Mouse (Mus musculus): Measurements from ENCODE around the gene Sugp2. TPM values are rescaled to one million over a fixed set of nuclear protein-coding genes. Genes with fewer than 3 reads are reported as not detected.

The Sugp2 gene
- polyA plus RNA-seq, 1 experiment from 2014 or later, result 26.2 TPM

DNA sequence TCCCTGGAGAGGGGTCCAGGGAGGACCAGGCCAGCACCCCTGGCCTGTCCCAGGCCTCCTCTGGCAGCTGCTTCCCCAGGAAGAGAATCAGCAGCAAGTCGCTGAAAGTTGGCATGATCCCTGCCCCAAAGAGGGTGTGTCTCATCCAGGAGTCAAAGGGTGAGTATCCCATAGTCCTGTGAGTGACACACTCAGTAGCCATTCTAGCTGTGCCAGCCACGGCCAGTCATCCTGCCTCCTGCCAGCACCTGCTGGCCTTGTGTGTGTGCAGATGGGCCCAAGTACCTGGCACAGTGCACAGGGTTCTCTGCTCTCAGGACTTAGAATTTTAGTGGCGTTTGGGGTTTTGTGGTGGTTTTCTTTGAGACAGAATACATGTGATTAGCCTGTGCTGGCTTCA lies 23.4 kb downstream of the Sugp2 start:
- no peak overlapping the region for H3K27ac ChIP-seq (ENCODE audit: low read depth, low read length)
- no peak for ATAC-seq (replicated peaks; ENCODE audit: insufficient number of reproducible peaks, low FRiP score, low TSS enrichment)
- H3K4me3 ChIP-seq (ENCODE audit: low read depth, low read length), result no peak overlapping the region
- 81% methylated on average over 3 of the region's 3 CpGs for WGBS (ENCODE audit: insufficient replicate concordance)
- no peaks in the 10 kb centered on the region for H3K27me3 ChIP-seq (ENCODE audit: control insufficient read depth, insufficient read depth, low read length)
- peaks cover 61% of the 10 kb centered on the region for H3K36me3 ChIP-seq (ENCODE audit: control insufficient read depth, insufficient read depth, low read length)
- no peak overlapping the region for H3K9ac ChIP-seq (ENCODE audit: low read depth, low read length)
- H3K4me1 ChIP-seq (ENCODE audit: control insufficient read depth, insufficient read depth, low read length), result no peaks in the 10 kb centered on the region
- no peaks in the 10 kb centered on the region for H3K9me3 ChIP-seq (replicated peaks; ENCODE audit: control insufficient read depth, low read length)
- H3K4me2 ChIP-seq, result no peak overlapping the region

DNA sequence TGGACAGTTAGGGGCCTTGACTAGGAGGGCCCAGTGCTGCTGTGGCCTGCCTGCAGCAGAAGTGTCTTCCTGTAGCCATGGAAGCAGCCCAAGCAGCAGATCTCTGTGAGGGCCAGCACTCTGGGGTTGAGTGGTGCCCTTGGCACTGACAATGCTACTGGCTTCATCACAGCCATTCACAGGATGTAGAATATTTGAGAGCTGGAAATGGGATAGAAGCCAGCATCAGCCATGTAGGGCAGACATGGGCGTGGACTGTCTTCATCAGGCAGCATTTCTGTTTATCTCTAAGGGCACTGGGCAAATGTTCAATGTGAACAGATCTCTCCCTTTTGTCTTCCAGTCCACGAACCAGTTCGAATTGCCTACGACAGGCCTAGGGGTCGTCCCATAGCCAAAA lies 24.6 kb downstream of the Sugp2 start:
- ATAC-seq (replicated peaks; ENCODE audit: insufficient number of reproducible peaks, low FRiP score, low TSS enrichment), result no peak
- Histone ChIP-seq H3K4me3 (ENCODE audit: low read depth, low read length) (no peak overlapping the region), H3K27me3 (ENCODE audit: control insufficient read depth, insufficient read depth, low read length) (no peaks in the 10 kb centered on the region), H3K9me3 (replicated peaks; ENCODE audit: control insufficient read depth, low read length) (no peaks in the 10 kb centered on the region), H3K36me3 (ENCODE audit: control insufficient read depth, insufficient read depth, low read length) (peaks cover 59% of the 10 kb centered on the region), H3K4me2 (no peak overlapping the region), H3K4me1 (ENCODE audit: control insufficient read depth, insufficient read depth, low read length) (no peaks in the 10 kb centered on the region), H3K9ac (ENCODE audit: low read depth, low read length) (no peak overlapping the region), H3K27ac (ENCODE audit: low read depth, low read length) (no peak overlapping the region)
- 83% methylated on average over 5 of the region's 5 CpGs for WGBS (ENCODE audit: insufficient replicate concordance)

DNA sequence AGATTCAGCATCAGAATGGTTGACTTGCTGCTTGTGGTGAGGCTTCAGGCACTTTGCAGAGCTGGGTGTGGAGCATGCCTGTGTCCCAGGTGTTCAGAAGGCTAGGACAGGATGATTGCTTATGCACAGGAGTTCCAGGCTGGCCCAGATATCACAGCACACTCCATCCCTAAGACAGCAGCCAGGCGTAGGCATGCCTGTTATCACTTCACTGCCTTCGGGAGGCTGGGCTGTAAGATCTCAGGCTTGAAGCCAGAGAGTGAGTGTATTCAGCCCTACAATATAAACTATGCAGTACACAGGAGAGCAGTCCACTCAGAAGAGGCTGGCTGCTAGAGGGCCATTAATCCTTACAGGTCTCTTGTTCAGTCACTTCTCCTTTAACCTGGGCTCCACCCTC lies 25.0 kb downstream of the Sugp2 start:
- no peak for ATAC-seq (replicated peaks; ENCODE audit: insufficient number of reproducible peaks, low FRiP score, low TSS enrichment)
- Histone ChIP-seq H3K9ac (ENCODE audit: low read depth, low read length) (no peak overlapping the region), H3K27me3 (ENCODE audit: control insufficient read depth, insufficient read depth, low read length) (no peaks in the 10 kb centered on the region), H3K4me2 (no peak overlapping the region), H3K27ac (ENCODE audit: low read depth, low read length) (no peak overlapping the region), H3K4me3 (ENCODE audit: low read depth, low read length) (no peak overlapping the region), H3K4me1 (ENCODE audit: control insufficient read depth, insufficient read depth, low read length) (no peaks in the 10 kb centered on the region), H3K9me3 (replicated peaks; ENCODE audit: control insufficient read depth, low read length) (no peaks in the 10 kb centered on the region), H3K36me3 (ENCODE audit: control insufficient read depth, insufficient read depth, low read length) (peaks cover 59% of the 10 kb centered on the region)
- WGBS (ENCODE audit: insufficient replicate concordance), result 37% methylated on average over 2 of the region's 2 CpGs

DNA sequence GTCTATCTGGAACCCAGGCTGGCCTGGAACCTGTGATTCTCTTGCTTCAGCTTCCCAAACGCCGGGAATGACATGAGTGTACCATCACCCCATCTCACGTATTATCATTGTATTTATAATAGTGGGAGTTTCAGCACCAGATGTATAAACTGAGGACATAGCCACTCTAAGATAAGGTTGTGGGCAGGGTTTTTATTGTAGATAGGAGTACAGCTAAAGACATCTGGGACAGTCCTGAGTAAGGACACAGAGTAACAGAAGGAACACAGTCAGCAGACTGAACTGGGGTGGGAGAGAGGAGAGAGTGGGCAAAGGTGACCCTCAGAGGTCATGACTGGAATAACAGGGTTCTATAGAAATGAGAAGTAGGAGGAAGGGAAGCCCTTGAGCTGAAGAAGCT lies 33.6 kb downstream of the Sugp2 start:
- 75% methylated on average over 3 of the region's 3 CpGs for WGBS (ENCODE audit: insufficient replicate concordance)
- H3K9ac ChIP-seq (ENCODE audit: low read depth, low read length), result no peak overlapping the region
- H3K9me3 ChIP-seq (replicated peaks; ENCODE audit: control insufficient read depth, low read length), result no peaks in the 10 kb centered on the region
- H3K4me1 ChIP-seq (ENCODE audit: control insufficient read depth, insufficient read depth, low read length), result 0 out of 2 replicates have a peak, but pooled peaks cover 2% of the 10 kb centered on the region
- peaks cover 22% of the 10 kb centered on the region for H3K36me3 ChIP-seq (ENCODE audit: control insufficient read depth, insufficient read depth, low read length)
- H3K27me3 ChIP-seq (ENCODE audit: control insufficient read depth, insufficient read depth, low read length), result no peaks in the 10 kb centered on the region
- H3K4me3 ChIP-seq (ENCODE audit: low read depth, low read length), result no peak overlapping the region
- H3K27ac ChIP-seq (ENCODE audit: low read depth, low read length), result no peak overlapping the region
- H3K4me2 ChIP-seq, result no peak overlapping the region
- ATAC-seq (replicated peaks; ENCODE audit: insufficient number of reproducible peaks, low FRiP score, low TSS enrichment), result no peak

DNA sequence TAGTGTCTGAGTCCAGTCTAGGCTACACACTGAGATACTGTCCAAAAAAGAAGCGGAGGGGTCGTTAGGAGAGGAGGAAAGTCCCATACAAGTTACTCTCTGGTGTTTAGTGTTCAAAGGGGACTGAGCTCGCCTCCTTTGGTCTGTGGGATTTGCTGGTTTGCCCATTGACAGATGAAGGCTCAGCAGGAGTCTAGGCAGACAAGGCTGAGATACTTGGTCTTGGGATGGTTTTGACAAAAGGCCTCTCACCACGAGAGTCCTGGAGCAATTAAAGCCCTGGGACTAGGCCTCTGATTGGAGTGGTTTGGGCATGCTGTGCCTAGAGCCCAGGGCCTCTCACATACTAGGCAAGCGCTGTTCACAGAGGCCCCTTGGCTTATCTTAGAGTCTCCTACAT lies 34.3 kb downstream of the Sugp2 start:
- Histone ChIP-seq H3K36me3 (ENCODE audit: control insufficient read depth, insufficient read depth, low read length) (peaks cover 16% of the 10 kb centered on the region), H3K9me3 (replicated peaks; ENCODE audit: control insufficient read depth, low read length) (no peaks in the 10 kb centered on the region), H3K27me3 (ENCODE audit: control insufficient read depth, insufficient read depth, low read length) (no peaks in the 10 kb centered on the region), H3K4me2 (no peak overlapping the region), H3K4me1 (ENCODE audit: control insufficient read depth, insufficient read depth, low read length) (peaks cover 2% of the 10 kb centered on the region; the same call in 1 of the 2 replicates), H3K27ac (ENCODE audit: low read depth, low read length) (no peak overlapping the region), H3K9ac (ENCODE audit: low read depth, low read length) (no peak overlapping the region), H3K4me3 (ENCODE audit: low read depth, low read length) (no peak overlapping the region)
- ATAC-seq (replicated peaks; ENCODE audit: insufficient number of reproducible peaks, low FRiP score, low TSS enrichment), result no peak
- 51% methylated on average over 5 of the region's 5 CpGs for WGBS (ENCODE audit: insufficient replicate concordance)

DNA sequence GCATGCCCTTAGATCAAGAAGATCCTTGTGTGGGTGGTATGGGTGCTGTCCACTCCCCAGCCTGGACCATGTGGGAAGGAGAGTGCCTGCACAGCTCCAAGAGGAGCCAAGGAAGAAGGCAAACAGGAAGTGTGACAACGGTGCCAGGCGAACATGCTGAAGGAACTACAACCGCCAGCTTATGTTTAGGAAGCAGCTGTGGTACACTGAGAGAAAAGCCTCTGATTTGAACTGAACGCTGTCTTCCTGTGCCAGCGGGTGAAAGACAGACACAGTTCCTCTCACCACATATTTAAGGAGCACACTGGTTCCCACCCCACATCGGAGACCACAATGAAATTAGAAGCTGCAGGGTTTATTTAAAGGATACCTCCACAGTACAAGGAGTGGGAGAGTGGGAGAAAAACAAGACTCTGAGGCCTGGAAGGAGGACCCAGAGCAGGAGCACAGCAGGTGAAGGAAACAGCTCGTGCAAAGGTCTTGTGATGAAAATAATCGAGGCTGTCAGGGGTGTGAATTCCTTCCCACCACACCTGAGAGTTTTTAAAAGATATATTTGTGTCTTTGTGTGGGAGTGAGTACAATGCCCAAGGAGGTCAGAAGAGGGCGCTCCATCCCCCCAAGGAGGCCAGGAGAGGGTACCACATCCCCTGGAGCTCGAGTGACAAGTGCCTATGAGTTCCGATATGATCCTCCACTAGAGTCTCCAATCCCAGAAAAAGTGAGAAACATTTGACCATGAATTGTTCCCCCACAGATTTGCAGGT lies 35.0 kb downstream of the Sugp2 start:
- 44% methylated on average over 11 of the region's 11 CpGs for WGBS (ENCODE audit: insufficient replicate concordance)
- Histone ChIP-seq H3K27ac (ENCODE audit: low read depth, low read length) (peak overlapping the region; percentile 46), H3K4me2 (no peak overlapping the region), H3K4me3 (ENCODE audit: low read depth, low read length) (no peak overlapping the region), H3K9me3 (replicated peaks; ENCODE audit: control insufficient read depth, low read length) (no peaks in the 10 kb centered on the region), H3K27me3 (ENCODE audit: control insufficient read depth, insufficient read depth, low read length) (no peaks in the 10 kb centered on the region), H3K36me3 (ENCODE audit: control insufficient read depth, insufficient read depth, low read length) (peaks cover 11% of the 10 kb centered on the region), H3K9ac (ENCODE audit: low read depth, low read length) (no peak overlapping the region), H3K4me1 (ENCODE audit: control insufficient read depth, insufficient read depth, low read length) (peaks cover 2% of the 10 kb centered on the region; the same call in 1 of the 2 replicates)
- ATAC-seq (replicated peaks; ENCODE audit: insufficient number of reproducible peaks, low FRiP score, low TSS enrichment), result no peak

DNA sequence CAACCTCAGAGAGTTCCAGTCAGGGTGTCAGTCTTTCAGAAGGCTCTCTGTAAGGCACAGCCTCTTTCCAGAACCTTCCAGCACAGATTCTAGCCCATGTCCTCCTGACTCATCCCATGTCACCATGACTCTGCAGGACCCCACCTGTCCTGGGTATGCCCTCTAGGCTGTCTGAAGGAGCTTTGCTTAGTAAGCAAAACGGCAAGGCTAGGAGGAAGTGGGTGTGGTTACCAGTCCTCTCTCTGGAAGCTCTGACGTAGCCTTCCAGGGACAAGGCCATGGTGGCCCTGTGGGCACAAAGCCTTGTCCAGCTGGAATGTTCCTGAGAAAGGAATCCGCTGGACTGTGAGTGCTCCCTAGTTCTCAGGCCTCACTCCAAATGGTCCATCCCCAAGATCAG lies 38.9 kb downstream of the Sugp2 start:
- H3K36me3 ChIP-seq (ENCODE audit: control insufficient read depth, insufficient read depth, low read length), result no peaks in the 10 kb centered on the region
- H3K4me3 ChIP-seq (ENCODE audit: low read depth, low read length), result no peak overlapping the region
- H3K9me3 ChIP-seq (replicated peaks; ENCODE audit: control insufficient read depth, low read length), result no peaks in the 10 kb centered on the region
- H3K4me1 ChIP-seq (ENCODE audit: control insufficient read depth, insufficient read depth, low read length), result peaks cover 4% of the 10 kb centered on the region; the same call in 1 of the 2 replicates
- H3K27ac ChIP-seq (ENCODE audit: low read depth, low read length), result no peak overlapping the region
- ATAC-seq (replicated peaks; ENCODE audit: insufficient number of reproducible peaks, low FRiP score, low TSS enrichment), result 0 out of 2 replicates have a peak, but pooled peaks have one; percentile 20
- 54% methylated on average over 3 of the region's 3 CpGs for WGBS (ENCODE audit: insufficient replicate concordance)
- no peaks in the 10 kb centered on the region for H3K27me3 ChIP-seq (ENCODE audit: control insufficient read depth, insufficient read depth, low read length)
- H3K9ac ChIP-seq (ENCODE audit: low read depth, low read length), result no peak overlapping the region; the same call in 1 of the 2 replicates
- no peak overlapping the region for H3K4me2 ChIP-seq

DNA sequence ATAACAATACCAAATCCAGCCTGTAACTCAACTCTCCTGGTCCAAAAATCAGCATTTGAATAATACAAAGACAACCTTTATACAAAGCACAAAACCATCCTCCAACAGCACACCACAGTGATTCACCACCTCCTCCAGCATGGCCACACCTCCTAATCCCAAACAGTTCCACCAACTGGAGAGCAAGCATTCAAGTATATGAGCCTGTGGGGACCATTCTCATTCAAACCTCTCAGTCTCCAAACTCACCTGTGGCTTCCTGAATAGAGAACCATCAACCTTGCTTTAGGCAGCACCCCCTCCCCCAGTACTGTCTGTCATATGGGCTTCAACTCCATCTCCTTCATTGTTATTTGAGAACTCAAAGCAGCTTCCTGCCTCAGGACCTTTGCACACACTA lies 40.3 kb downstream of the Sugp2 start:
- Histone ChIP-seq H3K27me3 (ENCODE audit: control insufficient read depth, insufficient read depth, low read length) (no peaks in the 10 kb centered on the region), H3K9me3 (replicated peaks; ENCODE audit: control insufficient read depth, low read length) (no peaks in the 10 kb centered on the region), H3K4me1 (ENCODE audit: control insufficient read depth, insufficient read depth, low read length) (peaks cover 7% of the 10 kb centered on the region; the same call in 1 of the 2 replicates), H3K9ac (ENCODE audit: low read depth, low read length) (no peak overlapping the region), H3K4me3 (ENCODE audit: low read depth, low read length) (no peak overlapping the region), H3K27ac (ENCODE audit: low read depth, low read length) (no peak overlapping the region), H3K36me3 (ENCODE audit: control insufficient read depth, insufficient read depth, low read length) (no peaks in the 10 kb centered on the region), H3K4me2 (no peak overlapping the region)
- no peak for ATAC-seq (replicated peaks; ENCODE audit: insufficient number of reproducible peaks, low FRiP score, low TSS enrichment)

DNA sequence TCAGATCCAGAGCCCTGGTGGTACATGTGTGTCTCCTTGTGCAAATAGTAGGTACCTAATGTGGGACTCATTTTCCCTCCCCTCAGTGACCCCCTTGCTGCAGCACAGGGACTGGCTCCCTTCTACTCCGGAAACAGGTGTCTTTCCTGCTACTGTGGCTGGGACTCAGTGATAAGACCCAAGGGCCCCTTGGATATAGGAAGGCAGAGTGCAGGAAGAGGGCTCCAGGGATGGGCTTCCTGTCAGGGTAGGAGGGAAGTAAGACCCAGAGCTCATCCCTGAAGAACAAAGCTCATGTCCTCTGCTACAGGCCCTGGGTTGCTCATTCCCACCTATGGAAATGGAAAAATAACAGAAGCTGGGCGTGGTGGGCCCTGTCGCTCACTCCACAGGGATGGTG lies 42.5 kb downstream of the Sugp2 start:
- Histone ChIP-seq H3K4me1 (ENCODE audit: control insufficient read depth, insufficient read depth, low read length) (peaks cover 13% of the 10 kb centered on the region), H3K9me3 (replicated peaks; ENCODE audit: control insufficient read depth, low read length) (no peaks in the 10 kb centered on the region), H3K36me3 (ENCODE audit: control insufficient read depth, insufficient read depth, low read length) (no peaks in the 10 kb centered on the region), H3K27me3 (ENCODE audit: control insufficient read depth, insufficient read depth, low read length) (no peaks in the 10 kb centered on the region), H3K27ac (ENCODE audit: low read depth, low read length) (peak overlapping the region; percentile 64), H3K4me3 (ENCODE audit: low read depth, low read length) (no peak overlapping the region), H3K9ac (ENCODE audit: low read depth, low read length) (no peak overlapping the region), H3K4me2 (no peak overlapping the region)
- 57% methylated on average over 3 of the region's 3 CpGs for WGBS (ENCODE audit: insufficient replicate concordance)
- ATAC-seq (replicated peaks; ENCODE audit: insufficient number of reproducible peaks, low FRiP score, low TSS enrichment), result peak; percentile 44; the same call in 1 of the 2 replicates
